Mouse (Mus musculus): ENCODE results near the gene Slc37a3.

GRCm38 (mm10) chr6:39341798-39342197 lies 35.7 kb downstream of the Slc37a3 start:
- TF ChIP-seq CTCF (conservative IDR thresholded peaks at IDR 0.05; ENCODE audit: low read length): no peak
- TF ChIP-seq POU5F1 (IDR thresholded peaks at IDR 0.05; ENCODE audit: borderline replicate concordance, low read length): no peak
- TF ChIP-seq NANOG (IDR thresholded peaks at IDR 0.05; ENCODE audit: borderline replicate concordance, low read length): no peak
